Mouse (Mus musculus) liver, adult 2 months (tissue): ENCODE measurements around the gene Zfp526.

Experiments
- CTCF ChIP-seq: fragments of 200-500 bp; IDR thresholded peaks from 2 replicates; pipeline ENCODE4 v1.5.1; 2011; ENCODE audit warnings: low read depth, low read length, control low read depth
- POLR2A ChIP-seq: fragments of 200-500 bp; IDR thresholded peaks from 2 replicates; pipeline ENCODE4 v1.6.1; 2011; ENCODE audit warnings: low read length, control low read depth; ENCODE audit not compliant: insufficient read depth; ENCODE audit errors: extremely low read depth

- TF ChIP-seq CTCF (no peak), POLR2A (no peak)
Measured at GRCm38 (mm10) chr7:25274571-25274970, 53.3 kb downstream of the Zfp526 start.
